Mouse (Mus musculus): ENCODE results near the gene Ndufs8. TPM values are rescaled to one million over a fixed set of nuclear protein-coding genes. Genes with fewer than 3 reads are reported as not detected.

Gene Ndufs8
- polyA plus RNA-seq, 1 experiment from 2014 or later: 242 TPM

DNA sequence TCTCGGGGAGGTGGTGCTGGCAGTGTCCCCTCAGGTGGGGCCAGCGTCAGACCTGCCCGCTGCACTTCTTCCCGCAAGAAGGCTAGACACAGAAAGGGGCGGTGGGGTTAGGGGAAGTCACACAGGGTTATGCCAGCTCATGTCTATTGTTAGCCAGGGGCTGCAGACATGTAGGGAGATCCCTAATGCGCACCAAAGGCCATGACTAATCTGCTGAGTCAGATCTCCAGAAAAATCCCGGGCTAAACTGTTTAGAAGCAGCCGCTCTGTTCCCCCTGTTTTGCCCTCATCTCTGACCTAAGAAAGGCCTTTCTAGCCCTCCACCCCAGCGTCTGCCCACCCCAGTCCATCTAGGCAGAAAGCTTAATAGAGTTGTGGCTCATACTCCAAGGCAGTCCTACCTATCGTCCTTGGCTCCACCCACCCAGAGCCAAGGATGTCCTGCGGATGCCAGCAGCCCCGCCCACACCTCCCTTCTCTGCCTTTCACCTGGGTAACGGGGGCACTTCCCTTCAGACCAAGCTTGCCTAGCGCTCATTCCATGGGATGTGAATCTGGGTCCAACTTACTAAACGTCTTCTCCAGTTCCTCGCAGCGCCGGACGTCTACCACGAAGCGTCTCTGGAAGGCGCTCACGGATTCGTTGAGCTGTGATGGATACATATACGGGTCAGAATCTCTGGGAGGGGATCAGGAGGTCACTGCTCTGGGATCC, 8.8 kb downstream of the Ndufs8 start:
- no peak overlapping the region for H3K27ac ChIP-seq
- peak overlapping the region; percentile 84; the same call in 1 of the 2 replicates for H3K4me2 ChIP-seq
- WGBS: 71% methylated on average over 25 of the region's 25 CpGs
- H3K4me3 ChIP-seq (replicated peaks): no peak overlapping the region
- no peaks in the 10 kb centered on the region for H3K27me3 ChIP-seq
- no peak for ATAC-seq (ENCODE audit: insufficient number of reproducible peaks, insufficient read depth, low FRiP score, low TSS enrichment, low read depth)
- no peak overlapping the region for H3K9ac ChIP-seq (replicated peaks)
- no peaks in the 10 kb centered on the region for H3K9me3 ChIP-seq
- peaks cover 34% of the 10 kb centered on the region for H3K4me1 ChIP-seq (replicated peaks)
- H3K36me3 ChIP-seq: peaks cover 53% of the 10 kb centered on the region

DNA sequence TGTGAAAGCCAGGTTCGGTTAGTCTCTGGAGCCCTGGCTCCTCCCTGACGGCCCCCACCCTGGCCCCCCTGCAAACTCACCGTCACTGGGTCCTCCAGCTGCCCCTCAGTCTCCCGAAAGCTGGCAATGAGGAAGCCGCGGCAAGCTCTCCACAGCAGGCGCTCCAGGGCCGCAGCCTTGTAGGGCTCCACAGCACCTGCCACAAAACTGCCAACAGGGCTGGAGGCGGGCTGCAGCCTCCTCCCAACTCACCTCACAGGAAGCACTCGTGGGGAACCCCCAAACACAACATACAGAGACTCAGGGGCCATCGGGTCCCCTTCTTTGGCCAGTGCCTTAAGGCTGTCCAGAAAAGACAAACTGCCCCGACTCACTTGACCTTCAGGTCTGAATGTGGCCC, 9.6 kb downstream of the Ndufs8 start:
- Histone ChIP-seq H3K4me3 (replicated peaks) (no peak overlapping the region), H3K4me2 (no peak overlapping the region), H3K27ac (no peak overlapping the region), H3K36me3 (peaks cover 51% of the 10 kb centered on the region), H3K9ac (replicated peaks) (no peak overlapping the region), H3K9me3 (no peaks in the 10 kb centered on the region), H3K4me1 (replicated peaks) (peaks cover 34% of the 10 kb centered on the region), H3K27me3 (no peaks in the 10 kb centered on the region)
- no peak for ATAC-seq (ENCODE audit: insufficient number of reproducible peaks, insufficient read depth, low FRiP score, low TSS enrichment, low read depth)
- WGBS: 79% methylated on average over 12 of the region's 12 CpGs

DNA sequence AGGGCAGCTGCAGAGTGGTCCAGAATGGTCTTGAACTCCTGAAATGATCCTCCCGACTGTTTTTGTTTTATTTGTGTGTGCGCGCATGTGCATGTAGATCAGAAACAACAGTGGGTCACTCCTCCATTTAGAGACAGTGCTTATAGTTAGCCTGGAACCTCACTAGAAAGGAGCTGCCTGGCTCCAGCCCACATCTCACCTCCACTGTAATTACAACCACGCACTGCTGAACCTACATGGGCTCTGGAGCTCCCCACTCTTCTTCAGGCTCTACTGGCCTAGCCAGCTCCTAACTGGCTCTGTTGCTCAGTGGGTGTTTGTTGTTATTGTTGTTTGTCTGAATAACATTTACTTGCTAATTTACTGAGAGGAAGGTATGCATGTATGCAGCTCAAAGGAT, 13.0 kb downstream of the Ndufs8 start:
- no peaks in the 10 kb centered on the region for H3K9me3 ChIP-seq
- WGBS: 91% methylated on average over 4 of the region's 4 CpGs
- no peak for ATAC-seq (ENCODE audit: insufficient number of reproducible peaks, insufficient read depth, low FRiP score, low TSS enrichment, low read depth)
- no peak overlapping the region for H3K4me3 ChIP-seq (replicated peaks)
- H3K27ac ChIP-seq: no peak overlapping the region
- H3K4me2 ChIP-seq: no peak overlapping the region
- peaks cover 83% of the 10 kb centered on the region for H3K36me3 ChIP-seq
- H3K4me1 ChIP-seq (replicated peaks): peaks cover 7% of the 10 kb centered on the region; the same call in 1 of the 2 replicates
- no peaks in the 10 kb centered on the region for H3K27me3 ChIP-seq
- no peak overlapping the region for H3K9ac ChIP-seq (replicated peaks)

DNA sequence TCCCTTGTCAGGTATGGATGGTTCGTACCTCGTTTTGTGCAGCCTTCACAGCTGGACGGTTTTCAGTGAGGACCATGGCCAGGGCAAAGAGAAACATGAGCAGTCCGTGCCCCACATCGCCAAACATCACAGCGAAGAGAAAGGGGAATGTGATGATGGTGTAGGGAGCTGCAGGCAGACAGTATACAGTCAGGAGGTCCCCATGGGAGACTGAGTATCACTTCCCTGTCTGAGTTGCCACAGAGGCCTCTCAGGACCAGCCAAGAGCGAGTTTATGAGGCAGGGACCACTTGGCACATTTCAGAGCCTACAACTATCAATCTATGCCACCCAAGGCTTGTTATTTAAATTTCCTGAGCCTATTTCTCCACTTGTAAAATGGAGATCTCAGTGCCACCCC, 13.6 kb downstream of the Ndufs8 start:
- no peak overlapping the region for H3K4me3 ChIP-seq (replicated peaks)
- H3K4me1 ChIP-seq (replicated peaks): peaks cover under 1% of the 10 kb centered on the region; the same call in 1 of the 2 replicates
- no peaks in the 10 kb centered on the region for H3K9me3 ChIP-seq
- no peak overlapping the region for H3K9ac ChIP-seq (replicated peaks)
- no peak for ATAC-seq (ENCODE audit: insufficient number of reproducible peaks, insufficient read depth, low FRiP score, low TSS enrichment, low read depth)
- H3K36me3 ChIP-seq: peaks cover 89% of the 10 kb centered on the region
- H3K27ac ChIP-seq: no peak overlapping the region
- 87% methylated on average over 7 of the region's 7 CpGs for WGBS
- H3K27me3 ChIP-seq: no peaks in the 10 kb centered on the region
- H3K4me2 ChIP-seq: no peak overlapping the region

DNA sequence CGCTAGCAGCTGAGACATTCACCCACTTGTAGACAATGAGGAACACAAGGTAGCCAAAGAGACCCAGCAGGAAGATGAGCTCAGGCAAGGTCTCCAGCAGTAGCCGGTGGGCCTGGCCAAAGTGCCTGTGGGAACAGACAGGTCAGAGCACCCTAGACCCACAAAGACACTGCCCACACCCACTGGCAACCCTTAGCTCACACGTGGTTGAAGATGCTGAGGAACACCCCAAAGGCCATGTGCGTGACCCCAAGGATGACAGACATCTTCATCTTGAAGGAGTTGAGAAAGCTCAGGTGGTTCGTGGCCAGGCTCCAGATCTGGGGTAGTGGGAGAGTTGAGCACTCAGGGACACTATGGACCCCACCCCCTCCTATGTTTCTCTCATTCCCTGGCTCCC, 15.0 kb downstream of the Ndufs8 start:
- H3K4me3 ChIP-seq (replicated peaks): no peak overlapping the region
- no peak overlapping the region for H3K9ac ChIP-seq (replicated peaks)
- no peak overlapping the region for H3K4me2 ChIP-seq
- WGBS: 90% methylated on average over 5 of the region's 5 CpGs
- H3K4me1 ChIP-seq (replicated peaks): no peaks in the 10 kb centered on the region
- ATAC-seq (ENCODE audit: insufficient number of reproducible peaks, insufficient read depth, low FRiP score, low TSS enrichment, low read depth): no peak
- peaks cover 91% of the 10 kb centered on the region for H3K36me3 ChIP-seq
- H3K9me3 ChIP-seq: no peaks in the 10 kb centered on the region
- H3K27me3 ChIP-seq: no peaks in the 10 kb centered on the region
- no peak overlapping the region for H3K27ac ChIP-seq

DNA sequence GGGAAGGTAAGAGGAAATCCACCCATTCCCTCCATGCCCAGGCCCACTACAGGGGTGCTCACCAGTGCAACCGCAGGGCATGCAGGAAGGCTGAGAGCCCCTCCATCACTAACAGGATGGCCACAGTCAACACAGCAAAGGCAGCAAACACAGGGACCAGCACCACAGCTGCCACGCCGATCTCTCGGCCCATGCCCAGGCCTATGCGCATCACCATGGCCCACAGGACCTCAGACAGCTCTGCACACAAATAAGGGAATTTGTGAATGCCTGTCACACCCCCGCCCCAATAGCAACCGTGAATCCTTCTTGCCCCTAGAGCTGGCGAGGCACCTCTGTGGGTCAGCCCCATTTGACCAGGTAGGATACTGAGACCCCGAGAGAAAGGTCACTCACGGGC, 16.4 kb downstream of the Ndufs8 start:
- H3K27me3 ChIP-seq: no peaks in the 10 kb centered on the region
- 94% methylated on average over 10 of the region's 10 CpGs for WGBS
- no peak overlapping the region for H3K27ac ChIP-seq
- no peak for ATAC-seq (ENCODE audit: insufficient number of reproducible peaks, insufficient read depth, low FRiP score, low TSS enrichment, low read depth)
- H3K9ac ChIP-seq (replicated peaks): no peak overlapping the region
- H3K36me3 ChIP-seq: peaks cover 91% of the 10 kb centered on the region
- H3K4me1 ChIP-seq (replicated peaks): no peaks in the 10 kb centered on the region
- H3K4me3 ChIP-seq (replicated peaks): no peak overlapping the region
- no peak overlapping the region for H3K4me2 ChIP-seq
- H3K9me3 ChIP-seq: no peaks in the 10 kb centered on the region

DNA sequence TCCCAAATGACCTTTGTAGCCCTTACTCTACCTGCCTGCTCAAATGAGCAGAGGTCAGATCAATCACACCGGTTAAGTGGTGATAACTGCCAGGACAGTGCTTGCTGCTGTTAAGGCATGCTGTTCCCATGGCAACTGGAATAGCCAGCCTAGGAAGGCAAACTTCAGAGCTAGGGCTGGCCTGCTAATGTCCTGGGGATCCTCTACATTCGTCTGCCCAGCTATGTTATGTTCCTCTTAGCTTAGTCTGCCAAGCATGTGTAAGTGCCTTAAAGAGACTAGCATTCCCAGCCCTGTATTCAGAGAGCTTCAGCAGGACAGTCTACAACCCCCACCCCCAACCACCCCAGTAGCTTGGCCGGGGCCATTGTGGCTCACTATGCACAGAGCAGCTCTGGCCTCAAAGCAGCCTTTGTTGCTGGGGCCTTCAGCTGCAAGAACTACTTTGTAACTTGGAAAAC, 17.4 kb downstream of the Ndufs8 start:
- no peaks in the 10 kb centered on the region for H3K27me3 ChIP-seq
- H3K9me3 ChIP-seq: no peaks in the 10 kb centered on the region
- WGBS: 29% methylated on average over 3 of the region's 3 CpGs
- 0 out of 2 replicates have a peak, but pooled peaks have one; percentile 13 for ATAC-seq (ENCODE audit: insufficient number of reproducible peaks, insufficient read depth, low FRiP score, low TSS enrichment, low read depth)
- H3K36me3 ChIP-seq: peaks cover 98% of the 10 kb centered on the region
- H3K9ac ChIP-seq (replicated peaks): no peak overlapping the region
- no peak overlapping the region for H3K4me2 ChIP-seq
- H3K4me3 ChIP-seq (replicated peaks): no peak overlapping the region
- no peaks in the 10 kb centered on the region for H3K4me1 ChIP-seq (replicated peaks)
- peak overlapping the region; percentile 45; the same call in 1 of the 2 replicates for H3K27ac ChIP-seq

DNA sequence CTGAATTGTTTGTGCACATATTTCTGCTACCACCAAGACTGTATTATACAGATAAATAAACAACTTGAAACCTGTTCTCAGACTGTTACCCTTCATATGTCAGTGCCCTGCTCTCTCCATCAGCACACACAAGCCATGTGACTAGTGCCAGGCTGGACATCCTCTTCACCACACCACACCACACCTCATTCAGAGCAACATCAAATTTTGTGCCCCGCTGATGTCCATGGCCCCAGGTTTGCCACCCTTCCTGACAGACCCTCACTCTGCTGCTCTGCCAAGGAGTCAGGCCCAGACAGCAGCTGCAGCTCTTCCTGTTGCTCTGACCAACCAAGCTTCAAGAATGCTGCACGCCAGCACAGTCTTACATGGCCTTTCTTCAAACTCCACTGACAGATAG, 18.3 kb downstream of the Ndufs8 start:
- ATAC-seq (ENCODE audit: insufficient number of reproducible peaks, insufficient read depth, low FRiP score, low TSS enrichment, low read depth): no peak
- H3K9me3 ChIP-seq: no peaks in the 10 kb centered on the region
- H3K27ac ChIP-seq: no peak overlapping the region
- no peak overlapping the region for H3K4me3 ChIP-seq (replicated peaks)
- no peak overlapping the region for H3K4me2 ChIP-seq
- H3K27me3 ChIP-seq: no peaks in the 10 kb centered on the region
- H3K9ac ChIP-seq (replicated peaks): no peak overlapping the region
- H3K36me3 ChIP-seq: peaks cover 98% of the 10 kb centered on the region
- H3K4me1 ChIP-seq (replicated peaks): no peaks in the 10 kb centered on the region
- 90% methylated on average over 2 of the region's 2 CpGs for WGBS

DNA sequence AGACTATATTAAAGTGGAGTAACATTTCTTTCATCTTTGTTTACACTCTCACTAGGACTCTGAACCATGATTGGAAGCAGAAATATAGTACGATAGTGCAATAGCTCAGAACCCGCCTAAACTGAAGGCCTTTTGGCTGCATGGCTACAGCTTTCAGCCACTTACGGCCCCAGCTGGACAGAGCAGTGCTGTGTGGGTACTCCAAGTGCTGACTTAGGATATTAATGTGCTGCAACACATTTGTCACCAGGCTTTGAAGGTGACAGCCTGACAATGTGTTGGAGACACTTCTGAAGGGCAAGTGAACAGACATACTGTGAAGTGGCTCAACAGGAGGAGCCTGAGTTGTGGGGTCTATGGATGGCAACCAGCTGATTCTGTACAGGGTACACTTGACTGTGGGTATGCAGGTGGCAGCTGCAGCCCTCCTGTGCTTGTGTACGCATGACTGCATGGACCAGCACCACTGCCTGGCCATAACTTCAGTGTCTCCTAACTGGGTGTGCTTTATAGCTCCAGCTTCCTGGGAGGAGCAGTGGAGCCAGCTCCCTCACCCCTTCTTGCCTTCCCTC, 18.9 kb downstream of the Ndufs8 start:
- Histone ChIP-seq H3K9ac (replicated peaks) (no peak overlapping the region), H3K4me3 (replicated peaks) (no peak overlapping the region), H3K27me3 (no peaks in the 10 kb centered on the region), H3K9me3 (no peaks in the 10 kb centered on the region), H3K36me3 (peaks cover 98% of the 10 kb centered on the region), H3K4me1 (replicated peaks) (no peaks in the 10 kb centered on the region), H3K27ac (no peak overlapping the region), H3K4me2 (no peak overlapping the region)
- 89% methylated on average over 4 of the region's 4 CpGs for WGBS
- no peak for ATAC-seq (ENCODE audit: insufficient number of reproducible peaks, insufficient read depth, low FRiP score, low TSS enrichment, low read depth)

DNA sequence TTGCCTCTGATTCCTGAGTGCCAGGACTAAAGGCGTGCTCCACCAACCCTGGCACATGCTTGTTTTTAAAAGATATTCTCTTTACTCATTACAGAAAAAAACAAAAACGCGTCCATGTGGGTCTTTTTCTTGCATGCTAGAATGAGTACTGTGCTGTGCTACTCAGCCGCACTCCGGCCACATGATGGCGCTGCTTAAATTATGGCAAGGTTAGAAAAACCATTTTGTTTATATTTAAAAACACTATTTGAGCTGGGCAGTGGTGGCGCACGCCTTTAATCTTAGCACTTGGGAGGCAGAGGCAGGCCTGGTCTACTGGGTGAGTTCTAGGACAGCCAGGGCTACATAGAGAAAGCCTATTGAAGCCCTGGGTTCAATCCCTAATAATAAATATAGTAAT, 22.4 kb downstream of the Ndufs8 start:
- Histone ChIP-seq H3K27me3 (no peaks in the 10 kb centered on the region), H3K9ac (replicated peaks) (no peak overlapping the region), H3K4me3 (replicated peaks) (no peak overlapping the region), H3K9me3 (no peaks in the 10 kb centered on the region), H3K36me3 (peaks cover 96% of the 10 kb centered on the region), H3K4me1 (replicated peaks) (no peaks in the 10 kb centered on the region), H3K4me2 (no peak overlapping the region), H3K27ac (no peak overlapping the region)
- ATAC-seq (ENCODE audit: insufficient number of reproducible peaks, insufficient read depth, low FRiP score, low TSS enrichment, low read depth): no peak
- WGBS: 90% methylated on average over 8 of the region's 8 CpGs

DNA sequence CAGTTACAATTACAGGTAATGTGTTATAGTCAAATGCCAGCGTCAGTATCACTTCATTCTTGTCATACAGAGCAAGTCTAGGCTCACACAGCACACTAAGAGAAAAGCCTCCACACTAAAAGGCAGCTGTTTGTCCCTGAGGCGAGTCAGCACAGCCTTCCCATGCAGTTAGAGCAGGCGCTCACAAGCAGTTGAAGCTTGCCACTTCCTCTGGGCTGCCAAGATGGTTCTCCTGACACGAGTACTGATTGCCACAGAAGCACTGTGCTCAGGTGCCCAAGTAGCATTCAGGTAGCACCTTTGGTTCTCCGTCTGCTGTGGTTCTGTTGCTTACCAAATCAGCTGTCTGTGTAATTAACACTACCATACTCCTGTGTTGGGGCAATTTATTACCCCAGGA, 23.5 kb downstream of the Ndufs8 start:
- Histone ChIP-seq H3K27me3 (no peaks in the 10 kb centered on the region), H3K9ac (replicated peaks) (no peak overlapping the region), H3K4me3 (replicated peaks) (no peak overlapping the region), H3K36me3 (peaks cover 89% of the 10 kb centered on the region), H3K4me1 (replicated peaks) (no peaks in the 10 kb centered on the region), H3K9me3 (no peaks in the 10 kb centered on the region), H3K27ac (no peak overlapping the region), H3K4me2 (no peak overlapping the region)
- WGBS: 87% methylated on average over 5 of the region's 5 CpGs
- no peak for ATAC-seq (ENCODE audit: insufficient number of reproducible peaks, insufficient read depth, low FRiP score, low TSS enrichment, low read depth)
